Comparison of ENCODE assay signal across 7 mouse cellular contexts in genomic region chr16:17233702-17234498, GRCm38 (mm10). TPM values are rescaled to one million over a fixed set of nuclear protein-coding genes. Genes with fewer than 3 reads are reported as not detected.
DNase-seq lines count a peak whose midpoint lies in the region; ATAC-seq and TF ChIP-seq lines count a peak whose summit lies in the region.

No protein-coding gene starts in this region.

- H3K27ac ChIP-seq in forebrain, embryonic 13.5 days = peak overlapping the region; percentile 95
- peak overlapping the region; percentile 93 for H3K27ac ChIP-seq in hindbrain, embryonic 11.5 days (ENCODE audit: low read depth, low read length)

- peak overlapping the region; percentile 93 for H3K4me3 ChIP-seq in G1E (ENCODE audit: low read depth, low read length)
- peak overlapping the region; percentile 89 for H3K4me3 ChIP-seq in forebrain, embryonic 13.5 days
- H3K4me3 ChIP-seq in hindbrain, embryonic 11.5 days (ENCODE audit: low read depth, low read length) = peak overlapping the region; percentile 84

- peak overlapping the region; percentile 95 for H3K9ac ChIP-seq in forebrain, embryonic 13.5 days
- peak overlapping the region; percentile 94 for H3K9ac ChIP-seq in hindbrain, embryonic 11.5 days (ENCODE audit: low read depth, low read length)

- H3K36me3 ChIP-seq in G1E (replicated peaks) = peaks cover 28% of the 10 kb centered on the region
- no peaks in the 10 kb centered on the region for H3K36me3 ChIP-seq in forebrain, embryonic 13.5 days (ENCODE audit: poor library complexity, severe bottlenecking)
- H3K36me3 ChIP-seq in hindbrain, embryonic 11.5 days (ENCODE audit: control insufficient read depth, insufficient read depth, low read length) = no peaks in the 10 kb centered on the region

- 1% methylated on average over 50 of the region's 62 CpGs for WGBS in forebrain, embryonic 13.5 days
- under 1% methylated on average over 58 of the region's 62 CpGs for WGBS in hindbrain, embryonic 11.5 days

- no peak for ATAC-seq in G1E (ENCODE audit: extremely low read depth, insufficient number of reproducible peaks, low FRiP score, poor library complexity, severe bottlenecking)
- peak; percentile 81 for ATAC-seq in forebrain, embryonic 13.5 days
- ATAC-seq in hindbrain, embryonic 11.5 days (ENCODE audit: low FRiP score) = peak; percentile 80

- peaks cover 4% of the 10 kb centered on the region; the same call in 1 of the 2 replicates for H3K9me3 ChIP-seq in G1E (replicated peaks)
- peaks cover 6% of the 10 kb centered on the region; the same call in 1 of the 2 replicates for H3K9me3 ChIP-seq in forebrain, embryonic 13.5 days (replicated peaks)
- H3K9me3 ChIP-seq in hindbrain, embryonic 11.5 days (ENCODE audit: control insufficient read depth, low read length) = no peaks in the 10 kb centered on the region

- H3K27me3 ChIP-seq in G1E (ENCODE audit: insufficient read depth, low read length) = peaks cover 2% of the 10 kb centered on the region; the same call in 1 of the 2 replicates
- no peaks in the 10 kb centered on the region for H3K27me3 ChIP-seq in forebrain, embryonic 13.5 days
- no peaks in the 10 kb centered on the region for H3K27me3 ChIP-seq in hindbrain, embryonic 11.5 days (ENCODE audit: control insufficient read depth, insufficient read depth, low read length)

- TF ChIP-seq CTCF in G1E (IDR thresholded peaks at IDR 0.05; ENCODE audit: low read depth, low read length) = no peak

- H3K4me2 ChIP-seq in forebrain, embryonic 13.5 days = peak overlapping the region; percentile 75
- H3K4me2 ChIP-seq in hindbrain, embryonic 11.5 days (replicated peaks; ENCODE audit: low read depth, low read length) = peak overlapping the region; percentile 80

- peaks cover 57% of the 10 kb centered on the region for H3K4me1 ChIP-seq in G1E (ENCODE audit: insufficient read depth, low read depth, low read length)
- H3K4me1 ChIP-seq in forebrain, embryonic 13.5 days = peaks cover 38% of the 10 kb centered on the region
- H3K4me1 ChIP-seq in hindbrain, embryonic 11.5 days (replicated peaks; ENCODE audit: control insufficient read depth, insufficient read depth, low read length) = peaks cover 2% of the 10 kb centered on the region; the same call in 1 of the 2 replicates

- DNase-seq in G1E (ENCODE audit: low spot score) = peak; percentile 27
- peak; percentile 45 for DNase-seq in brain, adult 2 months (ENCODE audit: low read depth, low spot score)
- DNase-seq in hindbrain, embryonic 11.5 days (ENCODE audit: low spot score) = peak; percentile 81
- peak; percentile 37 to 49 for DNase-seq in layer of hippocampus, postnatal 36 days
- peak; percentile 16 for DNase-seq in lung, postnatal 14 days
- peak; percentile 19 to 32 for DNase-seq in right cerebral cortex, adult 2 months (ENCODE audit: low spot score in 2 of 2)

RNA-seq across cellular contexts. Expression of gene Hic2, which starts 0.5 kb away (rescaled TPM):
- total RNA-seq in G1E (2014; fragmentation: Nextera tagmentation) (25.1 and 25.6 TPM in 2 replicates), G1E (2017) (14.8 and 15.1 TPM in 2 replicates)
- 21.4 and 22.0 TPM in 2 replicates for polyA plus RNA-seq in G1E (2012)
- 7.2 and 9.0 TPM in 2 replicates for polyA plus RNA-seq in forebrain, embryonic 13.5 days (2015; fragmentation: Nextera tagmentation; extraction: Ambion mirVana)
- 7.9 and 8.7 TPM in 2 replicates for polyA plus RNA-seq in hindbrain, embryonic 11.5 days (2014; fragmentation: Nextera tagmentation; extraction: Ambion mirVana)
- total RNA-seq in layer of hippocampus, postnatal 36 days (2021) = 1 to 10 TPM; 4.5 to 5.9 TPM

RNA-seq across cellular contexts. Expression of gene Rimbp3, which starts 25.5 kb away (rescaled TPM):
- total RNA-seq in G1E (2014; fragmentation: Nextera tagmentation) = 5.6 TPM in 2 replicates
- 1.6 and 2.1 TPM in 2 replicates for total RNA-seq in G1E (2017)
- polyA plus RNA-seq in G1E (2012) = 1.5 and 1.7 TPM in 2 replicates
- 1.4 and 1.9 TPM in 2 replicates for polyA plus RNA-seq in forebrain, embryonic 13.5 days (2015; fragmentation: Nextera tagmentation; extraction: Ambion mirVana)
- 0.78 and 1.0 TPM in 2 replicates for polyA plus RNA-seq in hindbrain, embryonic 11.5 days (2014; fragmentation: Nextera tagmentation; extraction: Ambion mirVana)
- total RNA-seq in layer of hippocampus, postnatal 36 days (2021) = 1 to 10 TPM; 3.0 to 3.5 TPM

RNA-seq across cellular contexts. Expression of gene Ube2l3, which starts 31.5 kb away (rescaled TPM):
- 356 and 455 TPM in 2 replicates for total RNA-seq in G1E (2014; fragmentation: Nextera tagmentation)
- 143 and 176 TPM in 2 replicates for total RNA-seq in G1E (2017)
- 96.3 and 111 TPM in 2 replicates for polyA plus RNA-seq in G1E (2012)
- 359 and 360 TPM in 2 replicates for polyA plus RNA-seq in forebrain, embryonic 13.5 days (2015; fragmentation: Nextera tagmentation; extraction: Ambion mirVana)
- 415 and 422 TPM in 2 replicates for polyA plus RNA-seq in hindbrain, embryonic 11.5 days (2014; fragmentation: Nextera tagmentation; extraction: Ambion mirVana)
- 100 to 1,000 TPM; 157 to 159 TPM for total RNA-seq in layer of hippocampus, postnatal 36 days (2021)

RNA-seq across cellular contexts. Expression of gene Tmem191c, which starts 42.0 kb away (rescaled TPM):
- total RNA-seq in G1E (2014; fragmentation: Nextera tagmentation) (4.5 and 5.1 TPM in 2 replicates), G1E (2017) (21.6 and 23.4 TPM in 2 replicates)
- 27.8 and 32.7 TPM in 2 replicates for polyA plus RNA-seq in G1E (2012)
- polyA plus RNA-seq in forebrain, embryonic 13.5 days (2015; fragmentation: Nextera tagmentation; extraction: Ambion mirVana) = 14.2 and 15.4 TPM in 2 replicates
- 5.7 and 7.7 TPM in 2 replicates for polyA plus RNA-seq in hindbrain, embryonic 11.5 days (2014; fragmentation: Nextera tagmentation; extraction: Ambion mirVana)
- total RNA-seq in layer of hippocampus, postnatal 36 days (2021) = 100 to 1,000 TPM in 1 of 2 experiments, 10 to 100 TPM in 1; 91.2 to 112 TPM

Comparison
In these comparisons a context has a peak if more than half of its experiments do, and no peak if none do; other contexts are left out.
1. DNase-seq: peak in every context shown above with its lines; median percentile 81 in hindbrain, embryonic 11.5 days; 45 in brain, adult 2 months; 43 in layer of hippocampus, postnatal 36 days; 27 in G1E; 26 in right cerebral cortex, adult 2 months; 16 in lung, postnatal 14 days.